Mouse (Mus musculus): ENCODE results near the gene Ccdc122. TPM values are rescaled to one million over a fixed set of nuclear protein-coding genes. Genes with fewer than 3 reads are reported as not detected.
A peak's percentile ranks its signal among the peaks of the same experiment; 100 is the strongest.
"Not testable (repeated sequence)": the region's sequence is repeated elsewhere in the genome, so short reads cannot be mapped to it uniquely, and the experiment has no call there.

Gene Ccdc122
- polyA plus RNA-seq, 1 experiment: 6.1 TPM

GRCm38 (mm10) chr14:77100285-77100684 lies 63.7 kb downstream of the Ccdc122 start:
- H3K4me3 ChIP-seq (ENCODE audit: insufficient read depth, low read length): no peak overlapping the region
- H3K4me1 ChIP-seq (ENCODE audit: control insufficient read depth, insufficient read depth, low read length): no peaks in the 10 kb centered on the region
- no peak for TF ChIP-seq CTCF (IDR thresholded peaks at IDR 0.05; ENCODE audit: low read depth, low read length)
- TF ChIP-seq POLR2A (IDR thresholded peaks at IDR 0.05; ENCODE audit: borderline replicate concordance, low read depth, low read length): no peak
- H3K27ac ChIP-seq (ENCODE audit: insufficient read depth, low read depth, low read length): no peak overlapping the region

- H3K4me1 ChIP-seq (ENCODE audit: control insufficient read depth, insufficient read depth, low read length); H3K4me3 ChIP-seq (ENCODE audit: insufficient read depth, low read length); H3K27ac ChIP-seq (ENCODE audit: insufficient read depth, low read depth, low read length): not testable (repeated sequence)
Observed at GRCm38 (mm10) chr14:77110622-77111021, 74.0 kb downstream of the Ccdc122 start.

- no peak overlapping the region for H3K4me3 ChIP-seq (ENCODE audit: insufficient read depth, low read length)
- TF ChIP-seq POLR2A (IDR thresholded peaks at IDR 0.05; ENCODE audit: borderline replicate concordance, low read depth, low read length): no peak
- TF ChIP-seq CTCF (IDR thresholded peaks at IDR 0.05; ENCODE audit: low read depth, low read length): no peak
- no peaks in the 10 kb centered on the region for H3K4me1 ChIP-seq (ENCODE audit: control insufficient read depth, insufficient read depth, low read length)
- H3K27ac ChIP-seq (ENCODE audit: insufficient read depth, low read depth, low read length): no peak overlapping the region
Observed at GRCm38 (mm10) chr14:77130612-77131011, 94.0 kb downstream of the Ccdc122 start.

- no peak overlapping the region for H3K4me3 ChIP-seq (ENCODE audit: insufficient read depth, low read length)
- H3K4me1 ChIP-seq (ENCODE audit: control insufficient read depth, insufficient read depth, low read length): no peaks in the 10 kb centered on the region
- TF ChIP-seq POLR2A (IDR thresholded peaks at IDR 0.05; ENCODE audit: borderline replicate concordance, low read depth, low read length) (no peak), CTCF (IDR thresholded peaks at IDR 0.05; ENCODE audit: low read depth, low read length) (no peak)
- no peak overlapping the region for H3K27ac ChIP-seq (ENCODE audit: insufficient read depth, low read depth, low read length)
Observed at GRCm38 (mm10) chr14:77136936-77137335, 100.4 kb downstream of the Ccdc122 start.

GRCm38 (mm10) chr14:77141324-77142282 lies 105.0 kb downstream of the Ccdc122 start:
- TF ChIP-seq CTCF (IDR thresholded peaks at IDR 0.05; ENCODE audit: low read depth, low read length) (no peak), POLR2A (IDR thresholded peaks at IDR 0.05; ENCODE audit: borderline replicate concordance, low read depth, low read length) (no peak)

GRCm38 (mm10) chr14:77145103-77145502 lies 108.5 kb downstream of the Ccdc122 start:
- TF ChIP-seq CTCF (IDR thresholded peaks at IDR 0.05; ENCODE audit: low read depth, low read length) (no peak), POLR2A (IDR thresholded peaks at IDR 0.05; ENCODE audit: borderline replicate concordance, low read depth, low read length) (no peak)
- Histone ChIP-seq H3K4me1 (ENCODE audit: control insufficient read depth, insufficient read depth, low read length) (no peaks in the 10 kb centered on the region), H3K27ac (ENCODE audit: insufficient read depth, low read depth, low read length) (no peak overlapping the region), H3K4me3 (ENCODE audit: insufficient read depth, low read length) (no peak overlapping the region)

More at GRCm38 (mm10) chr14:77141324-77142282, 105.0 kb downstream of the Ccdc122 start:
- Histone ChIP-seq H3K27ac (ENCODE audit: insufficient read depth, low read depth, low read length) (no peak overlapping the region), H3K4me1 (ENCODE audit: control insufficient read depth, insufficient read depth, low read length) (no peaks in the 10 kb centered on the region), H3K4me3 (ENCODE audit: insufficient read depth, low read length) (no peak overlapping the region)

- Histone ChIP-seq H3K27ac (ENCODE audit: insufficient read depth, low read depth, low read length) (no peak overlapping the region), H3K4me1 (ENCODE audit: control insufficient read depth, insufficient read depth, low read length) (no peaks in the 10 kb centered on the region), H3K4me3 (ENCODE audit: insufficient read depth, low read length) (no peak overlapping the region)
- TF ChIP-seq CTCF (IDR thresholded peaks at IDR 0.05; ENCODE audit: low read depth, low read length) (no peak), POLR2A (IDR thresholded peaks at IDR 0.05; ENCODE audit: borderline replicate concordance, low read depth, low read length) (no peak)
Observed at GRCm38 (mm10) chr14:77147635-77148034, 111.1 kb downstream of the Ccdc122 start.

GRCm38 (mm10) chr14:77150556-77150955 lies 114.0 kb downstream of the Ccdc122 start:
- no peak overlapping the region for H3K4me3 ChIP-seq (ENCODE audit: insufficient read depth, low read length)
- TF ChIP-seq POLR2A (IDR thresholded peaks at IDR 0.05; ENCODE audit: borderline replicate concordance, low read depth, low read length) (no peak), CTCF (IDR thresholded peaks at IDR 0.05; ENCODE audit: low read depth, low read length) (no peak)
- H3K4me1 ChIP-seq (ENCODE audit: control insufficient read depth, insufficient read depth, low read length): no peaks in the 10 kb centered on the region
- no peak overlapping the region for H3K27ac ChIP-seq (ENCODE audit: insufficient read depth, low read depth, low read length)

GRCm38 (mm10) chr14:77151431-77151830 lies 114.9 kb downstream of the Ccdc122 start:
- H3K4me3 ChIP-seq (ENCODE audit: insufficient read depth, low read length): no peak overlapping the region
- H3K4me1 ChIP-seq (ENCODE audit: control insufficient read depth, insufficient read depth, low read length): no peaks in the 10 kb centered on the region
- TF ChIP-seq CTCF (IDR thresholded peaks at IDR 0.05; ENCODE audit: low read depth, low read length) (no peak), POLR2A (IDR thresholded peaks at IDR 0.05; ENCODE audit: borderline replicate concordance, low read depth, low read length) (no peak)
- no peak overlapping the region for H3K27ac ChIP-seq (ENCODE audit: insufficient read depth, low read depth, low read length)

GRCm38 (mm10) chr14:77156222-77156910 lies 119.8 kb downstream of the Ccdc122 start, which contains the start of gene Enox1:
Enox1 (plus strand) TSS chr14:77156763.
- H3K27ac ChIP-seq (ENCODE audit: insufficient read depth, low read depth, low read length): no peak within 1 kb of the TSS
- H3K4me1 ChIP-seq (ENCODE audit: control insufficient read depth, insufficient read depth, low read length): no peaks in the 10 kb centered on the region
- H3K4me3 ChIP-seq (ENCODE audit: insufficient read depth, low read length): peak within 1 kb of the TSS; percentile 43
- TF ChIP-seq POLR2A (IDR thresholded peaks at IDR 0.05; ENCODE audit: borderline replicate concordance, low read depth, low read length) (no peak), CTCF (IDR thresholded peaks at IDR 0.05; ENCODE audit: low read depth, low read length) (no peak)
